ENCODE assay signal across 28 mouse cellular contexts in the genomic region with DNA sequence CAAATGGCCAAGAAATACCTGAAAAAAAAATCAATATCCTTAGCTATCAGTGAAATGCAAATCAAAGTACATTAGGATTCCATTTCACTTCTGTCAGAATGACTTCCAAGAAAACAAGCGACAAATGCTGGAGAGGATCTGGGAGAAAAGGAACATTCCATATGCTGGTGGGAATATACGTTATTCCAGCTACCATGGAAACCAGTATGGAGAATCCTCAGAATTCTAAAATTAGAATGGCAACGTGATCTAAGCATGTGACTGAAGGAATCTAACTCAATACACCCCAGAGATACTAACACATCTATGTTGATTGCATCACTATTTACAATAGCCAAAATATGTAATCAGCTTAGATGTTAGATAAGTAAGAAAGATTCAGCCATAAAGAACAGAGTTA.
DNase-seq lines count a peak whose midpoint lies in the region; ATAC-seq lines count a peak whose summit lies in the region.
"Had no signal": no experiment of that assay in that cellular context is flagged by ENCODE, and none has a peak within 500 bp of the region (broad histone marks: within the 10 kb centered on the region; RNA-seq: fewer than 3 reads in every experiment).

No protein-coding gene starts in this region.

- WGBS in forebrain, embryonic 15.5 days: 57% methylated on average over 3 of the region's 3 CpGs
- WGBS in forebrain, embryonic 11.5 days: 80% methylated on average over 3 of the region's 3 CpGs

- H3K27ac ChIP-seq in forebrain, embryonic 15.5 days (replicated peaks): peak overlapping the region; percentile 19; the same call in 1 of the 2 replicates
- no peak overlapping the region for H3K27ac ChIP-seq in forebrain, embryonic 11.5 days (ENCODE audit: low read depth, low read length)
- H3K27ac ChIP-seq: embryonic facial prominence, embryonic 10.5 days; embryonic facial prominence, embryonic 13.5 days; heart, embryonic 15.5 days; hindbrain, embryonic 10.5 days; hindbrain, embryonic 13.5 days; intestine, embryonic 15.5 days had no signal

- H3K9me3 ChIP-seq in forebrain, embryonic 15.5 days: no peaks in the 10 kb centered on the region
- no peaks in the 10 kb centered on the region for H3K9me3 ChIP-seq in forebrain, embryonic 11.5 days (ENCODE audit: control insufficient read depth, low read length)
- H3K9me3 ChIP-seq: embryonic facial prominence, embryonic 10.5 days; embryonic facial prominence, embryonic 13.5 days; heart, embryonic 12.5 days; heart, embryonic 15.5 days; hindbrain, embryonic 10.5 days; hindbrain, embryonic 13.5 days; intestine, embryonic 15.5 days had no signal

- no peak overlapping the region for H3K9ac ChIP-seq in forebrain, embryonic 15.5 days (replicated peaks)
- H3K9ac ChIP-seq in forebrain, embryonic 11.5 days (ENCODE audit: low read length): no peak overlapping the region
- H3K9ac ChIP-seq: embryonic facial prominence, embryonic 13.5 days; heart, embryonic 12.5 days; heart, embryonic 15.5 days; hindbrain, embryonic 13.5 days; intestine, embryonic 15.5 days had no signal

- no peaks in the 10 kb centered on the region for H3K27me3 ChIP-seq in forebrain, embryonic 15.5 days
- no peaks in the 10 kb centered on the region for H3K27me3 ChIP-seq in forebrain, embryonic 11.5 days (ENCODE audit: control insufficient read depth, insufficient read depth, low read length)
- H3K27me3 ChIP-seq: embryonic facial prominence, embryonic 13.5 days; heart, embryonic 12.5 days; heart, embryonic 15.5 days; hindbrain, embryonic 13.5 days; intestine, embryonic 15.5 days had no signal

- H3K4me3 ChIP-seq in forebrain, embryonic 15.5 days: no peak overlapping the region
- no peak overlapping the region for H3K4me3 ChIP-seq in forebrain, embryonic 11.5 days (ENCODE audit: low read depth, low read length)
- H3K4me3 ChIP-seq: embryonic facial prominence, embryonic 10.5 days; embryonic facial prominence, embryonic 13.5 days; erythroblast, embryonic 14.5 days; heart, embryonic 12.5 days; heart, embryonic 15.5 days; hindbrain, embryonic 10.5 days; hindbrain, embryonic 13.5 days; intestine, embryonic 15.5 days had no signal

- no peak for DNase-seq in forebrain, embryonic 11.5 days (ENCODE audit: low spot score)
- peak; percentile 34 for DNase-seq in brain, embryonic 18.5 days (ENCODE audit: low read depth, low spot score)
- peak; percentile 13 for DNase-seq in telencephalon, adult 2 months (ENCODE audit: low read depth, low spot score)
- no peak for DNase-seq in thymus, postnatal 0 days (ENCODE audit: low spot score)
- DNase-seq in layer of hippocampus, adult 11-12 months (ENCODE audit: low spot score): no peak
- DNase-seq: adrenal gland, adult 2 months; adrenal gland, postnatal 14 days; cerebellum, adult 11 months; cerebellum, adult 8-10 months; cerebellum, postnatal 10 days; cerebellum, postnatal 36 days; embryo, embryonic 11 days; gastrocnemius, postnatal 25 days; heart, adult 18-20 months; heart, postnatal 10 days; heart, postnatal 36 days; kidney, adult 11 months had no signal

- H3K36me3 ChIP-seq in forebrain, embryonic 15.5 days: no peaks in the 10 kb centered on the region
- no peaks in the 10 kb centered on the region for H3K36me3 ChIP-seq in forebrain, embryonic 11.5 days (ENCODE audit: control insufficient read depth, insufficient read depth, low read length)
- H3K36me3 ChIP-seq: embryonic facial prominence, embryonic 10.5 days; embryonic facial prominence, embryonic 13.5 days; heart, embryonic 12.5 days; heart, embryonic 15.5 days; hindbrain, embryonic 10.5 days; hindbrain, embryonic 13.5 days; intestine, embryonic 15.5 days had no signal

- ATAC-seq in forebrain, embryonic 15.5 days (replicated peaks): 0 out of 2 replicates have a peak, but pooled peaks have one; percentile 58
- ATAC-seq in forebrain, embryonic 11.5 days (replicated peaks; ENCODE audit: low FRiP score): no peak
- ATAC-seq: CD4-positive, CD25-positive, alpha-beta regulatory T cell, adult 4 months; hindbrain, embryonic 16.5 days; intestine, embryonic 15.5 days had no signal

- H3K4me1 ChIP-seq in forebrain, embryonic 15.5 days: no peaks in the 10 kb centered on the region
- H3K4me1 ChIP-seq in forebrain, embryonic 11.5 days (replicated peaks; ENCODE audit: control insufficient read depth, insufficient read depth, low read length): no peaks in the 10 kb centered on the region
- H3K4me1 ChIP-seq: embryonic facial prominence, embryonic 10.5 days; embryonic facial prominence, embryonic 13.5 days; heart, embryonic 12.5 days; heart, embryonic 15.5 days; hindbrain, embryonic 10.5 days; hindbrain, embryonic 13.5 days; intestine, embryonic 15.5 days had no signal

- H3K4me2 ChIP-seq in forebrain, embryonic 15.5 days (replicated peaks): no peak overlapping the region
- H3K4me2 ChIP-seq in forebrain, embryonic 11.5 days (ENCODE audit: low read depth, low read length, severe bottlenecking): no peak overlapping the region
- H3K4me2 ChIP-seq: embryonic facial prominence, embryonic 13.5 days; heart, embryonic 12.5 days; heart, embryonic 15.5 days; hindbrain, embryonic 13.5 days; intestine, embryonic 15.5 days had no signal

Comparison
In these comparisons a context has a peak if more than half of its experiments do, and no peak if none do; other contexts are left out.
1. DNase-seq: peak in brain, embryonic 18.5 days (single experiment) and telencephalon, adult 2 months (single experiment); none in forebrain, embryonic 11.5 days (single experiment), thymus, postnatal 0 days (single experiment) and layer of hippocampus, adult 11-12 months (single experiment).